Mouse (Mus musculus): ENCODE data around the gene Grb14. TPM values are rescaled to one million over a fixed set of nuclear protein-coding genes. Genes with fewer than 3 reads are reported as not detected.

Grb14 gene
- total and polyA plus RNA-seq, 3 experiments = 0.22 TPM; not detected in 2

GRCm38 (mm10) chr2:65010105-65010504 lies 14.7 kb downstream of the Grb14 start:
- Histone ChIP-seq H3K9me3 (replicated peaks) (0 out of 2 replicates have a peak, but pooled peaks cover 6% of the 10 kb centered on the region), H3K27me3 (ENCODE audit: insufficient read depth, low read length) (no peaks in the 10 kb centered on the region), H3K4me1 (ENCODE audit: insufficient read depth, low read depth, low read length) (no peaks in the 10 kb centered on the region), H3K4me3 (ENCODE audit: low read depth, low read length) (no peak overlapping the region), H3K36me3 (replicated peaks) (no peaks in the 10 kb centered on the region)
- no peak for ATAC-seq (ENCODE audit: extremely low read depth, insufficient number of reproducible peaks, low FRiP score, poor library complexity, severe bottlenecking)
- no peak for TF ChIP-seq POLR2AphosphoS5 (IDR thresholded peaks at IDR 0.05; ENCODE audit: insufficient replicate concordance, low read depth, low read length)
- no peak for TF ChIP-seq CTCF (IDR thresholded peaks at IDR 0.05; ENCODE audit: low read depth, low read length)
- TF ChIP-seq GATA1 (IDR thresholded peaks at IDR 0.05; ENCODE audit: borderline replicate concordance, low read length) = no peak
- TF ChIP-seq GATA2 (IDR thresholded peaks at IDR 0.05; ENCODE audit: borderline replicate concordance, low read depth, low read length) = no peak
- no peak for TF ChIP-seq TAL1 (conservative IDR thresholded peaks at IDR 0.05; ENCODE audit: low read depth, low read length)
- no peak for DNase-seq (ENCODE audit: low spot score)

GRCm38 (mm10) chr2:65007396-65007795 lies 17.4 kb downstream of the Grb14 start:
- TF ChIP-seq POLR2AphosphoS5 (IDR thresholded peaks at IDR 0.05; ENCODE audit: insufficient replicate concordance, low read depth, low read length) = no peak
- TF ChIP-seq GATA2 (IDR thresholded peaks at IDR 0.05; ENCODE audit: borderline replicate concordance, low read depth, low read length) = no peak
- no peak for TF ChIP-seq GATA1 (IDR thresholded peaks at IDR 0.05; ENCODE audit: borderline replicate concordance, low read length)
- TF ChIP-seq CTCF (IDR thresholded peaks at IDR 0.05; ENCODE audit: low read depth, low read length) = no peak
- TF ChIP-seq TAL1 (conservative IDR thresholded peaks at IDR 0.05; ENCODE audit: low read depth, low read length) = no peak
- DNase-seq (ENCODE audit: low spot score) = no peak
- no peaks in the 10 kb centered on the region for H3K4me1 ChIP-seq (ENCODE audit: insufficient read depth, low read depth, low read length)
- ATAC-seq (ENCODE audit: extremely low read depth, insufficient number of reproducible peaks, low FRiP score, poor library complexity, severe bottlenecking) = no peak
- no peak overlapping the region for H3K4me3 ChIP-seq (ENCODE audit: low read depth, low read length)
- no peaks in the 10 kb centered on the region for H3K36me3 ChIP-seq (replicated peaks)
- 0 out of 2 replicates have a peak, but pooled peaks cover 4% of the 10 kb centered on the region for H3K9me3 ChIP-seq (replicated peaks)
- H3K27me3 ChIP-seq (ENCODE audit: insufficient read depth, low read length) = no peaks in the 10 kb centered on the region

- Histone ChIP-seq H3K4me1 (ENCODE audit: insufficient read depth, low read depth, low read length) (no peaks in the 10 kb centered on the region), H3K4me3 (ENCODE audit: low read depth, low read length) (no peak overlapping the region), H3K27me3 (ENCODE audit: insufficient read depth, low read length) (no peaks in the 10 kb centered on the region), H3K9me3 (replicated peaks) (no peaks in the 10 kb centered on the region; the same call in 1 of the 2 replicates), H3K36me3 (replicated peaks) (no peaks in the 10 kb centered on the region)
- ATAC-seq (ENCODE audit: extremely low read depth, insufficient number of reproducible peaks, low FRiP score, poor library complexity, severe bottlenecking) (no peak), DNase-seq (ENCODE audit: low spot score) (no peak)
- TF ChIP-seq TAL1 (conservative IDR thresholded peaks at IDR 0.05; ENCODE audit: low read depth, low read length) = no peak
- no peak for TF ChIP-seq GATA2 (IDR thresholded peaks at IDR 0.05; ENCODE audit: borderline replicate concordance, low read depth, low read length)
- no peak for TF ChIP-seq POLR2AphosphoS5 (IDR thresholded peaks at IDR 0.05; ENCODE audit: insufficient replicate concordance, low read depth, low read length)
- TF ChIP-seq GATA1 (IDR thresholded peaks at IDR 0.05; ENCODE audit: borderline replicate concordance, low read length) = no peak
- no peak for TF ChIP-seq CTCF (IDR thresholded peaks at IDR 0.05; ENCODE audit: low read depth, low read length)
Observed at GRCm38 (mm10) chr2:65005044-65005443, 19.7 kb downstream of the Grb14 start.

GRCm38 (mm10) chr2:65003433-65003832 lies 21.4 kb downstream of the Grb14 start:
- no peak for TF ChIP-seq POLR2AphosphoS5 (IDR thresholded peaks at IDR 0.05; ENCODE audit: insufficient replicate concordance, low read depth, low read length)
- no peak for TF ChIP-seq CTCF (IDR thresholded peaks at IDR 0.05; ENCODE audit: low read depth, low read length)
- TF ChIP-seq GATA1 (IDR thresholded peaks at IDR 0.05; ENCODE audit: borderline replicate concordance, low read length) = no peak
- no peak for TF ChIP-seq TAL1 (conservative IDR thresholded peaks at IDR 0.05; ENCODE audit: low read depth, low read length)
- no peak for TF ChIP-seq GATA2 (IDR thresholded peaks at IDR 0.05; ENCODE audit: borderline replicate concordance, low read depth, low read length)
- Histone ChIP-seq H3K27me3 (ENCODE audit: insufficient read depth, low read length) (no peaks in the 10 kb centered on the region), H3K4me1 (ENCODE audit: insufficient read depth, low read depth, low read length) (no peaks in the 10 kb centered on the region), H3K36me3 (replicated peaks) (no peaks in the 10 kb centered on the region), H3K9me3 (replicated peaks) (no peaks in the 10 kb centered on the region; the same call in 1 of the 2 replicates), H3K4me3 (ENCODE audit: low read depth, low read length) (no peak overlapping the region)
- ATAC-seq (ENCODE audit: extremely low read depth, insufficient number of reproducible peaks, low FRiP score, poor library complexity, severe bottlenecking) (no peak), DNase-seq (ENCODE audit: low spot score) (no peak)

DNA sequence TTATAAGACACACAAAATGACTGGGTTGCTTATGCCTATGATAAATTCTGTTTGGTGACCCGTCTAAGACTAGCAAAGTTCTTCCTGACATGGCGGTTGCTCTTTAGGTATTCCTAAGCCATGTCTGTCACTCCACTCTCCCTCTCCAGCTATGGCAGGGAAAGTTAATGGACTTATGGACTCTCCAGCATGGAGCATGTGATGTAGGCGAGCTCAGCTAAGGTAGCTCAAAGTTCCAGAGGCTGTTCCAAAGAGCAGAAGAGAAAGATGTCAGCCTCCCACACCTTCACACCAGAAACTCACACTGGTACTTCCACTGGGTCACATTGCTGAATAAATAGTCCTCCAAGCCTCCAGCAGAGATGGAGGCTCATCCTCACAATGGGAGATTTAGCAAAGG lies 22.2 kb downstream of the Grb14 start:
- no peaks in the 10 kb centered on the region; the same call in 1 of the 2 replicates for H3K9me3 ChIP-seq (replicated peaks)
- H3K4me3 ChIP-seq (ENCODE audit: low read depth, low read length) = no peak overlapping the region
- TF ChIP-seq GATA2 (IDR thresholded peaks at IDR 0.05; ENCODE audit: borderline replicate concordance, low read depth, low read length) (no peak), CTCF (IDR thresholded peaks at IDR 0.05; ENCODE audit: low read depth, low read length) (no peak), TAL1 (conservative IDR thresholded peaks at IDR 0.05; ENCODE audit: low read depth, low read length) (no peak)
- H3K36me3 ChIP-seq (replicated peaks) = no peaks in the 10 kb centered on the region
- DNase-seq (ENCODE audit: low spot score) (no peak), ATAC-seq (ENCODE audit: extremely low read depth, insufficient number of reproducible peaks, low FRiP score, poor library complexity, severe bottlenecking) (no peak)
- H3K4me1 ChIP-seq (ENCODE audit: insufficient read depth, low read depth, low read length) = no peaks in the 10 kb centered on the region
- H3K27me3 ChIP-seq (ENCODE audit: insufficient read depth, low read length) = no peaks in the 10 kb centered on the region

DNA sequence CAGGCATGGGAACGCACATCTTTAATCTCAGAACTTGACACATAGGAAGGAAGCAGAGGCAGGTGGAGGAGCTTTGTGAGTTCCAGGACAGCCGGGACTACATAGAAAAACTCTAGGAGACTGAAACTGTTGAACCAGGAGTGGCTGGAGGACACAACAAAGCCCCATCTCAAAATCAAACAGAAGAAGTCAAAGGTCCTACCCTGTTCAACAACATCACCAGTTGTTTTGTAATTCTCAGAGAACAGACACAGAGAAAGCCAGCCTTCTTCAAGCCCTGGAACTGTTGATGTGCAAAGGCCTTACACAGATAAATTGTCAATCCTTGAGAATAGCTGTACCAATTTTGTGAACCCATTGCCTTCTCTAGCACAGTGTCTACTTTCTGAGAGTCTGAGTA lies 29.7 kb downstream of the Grb14 start:
- no peak overlapping the region for H3K4me3 ChIP-seq (ENCODE audit: low read depth, low read length)
- no peaks in the 10 kb centered on the region for H3K4me1 ChIP-seq (ENCODE audit: insufficient read depth, low read depth, low read length)
- TF ChIP-seq POLR2AphosphoS5 (IDR thresholded peaks at IDR 0.05; ENCODE audit: insufficient replicate concordance, low read depth, low read length) (no peak), GATA2 (IDR thresholded peaks at IDR 0.05; ENCODE audit: borderline replicate concordance, low read depth, low read length) (no peak), TAL1 (conservative IDR thresholded peaks at IDR 0.05; ENCODE audit: low read depth, low read length) (no peak), GATA1 (IDR thresholded peaks at IDR 0.05; ENCODE audit: borderline replicate concordance, low read length) (no peak), CTCF (IDR thresholded peaks at IDR 0.05; ENCODE audit: low read depth, low read length) (no peak)
- DNase-seq (ENCODE audit: low spot score) (no peak), ATAC-seq (ENCODE audit: extremely low read depth, insufficient number of reproducible peaks, low FRiP score, poor library complexity, severe bottlenecking) (no peak)
- no peaks in the 10 kb centered on the region for H3K27me3 ChIP-seq (ENCODE audit: insufficient read depth, low read length)
- no peaks in the 10 kb centered on the region for H3K36me3 ChIP-seq (replicated peaks)
- H3K9me3 ChIP-seq (replicated peaks) = no peaks in the 10 kb centered on the region

Measured in G1E (cell line).